Mouse (Mus musculus) left cerebral cortex, postnatal 4 days (tissue): ENCODE data around the gene Zfp326. TPM values are rescaled to one million over a fixed set of nuclear protein-coding genes. Genes with fewer than 3 reads are reported as not detected.

Experiments
- DNase-seq: peaks from one replicate; pipeline ENCODE4 v3.0.0-alpha.2; 2022
- intact Hi-C: fragments of 180-260 bp; cut with DNase I; formaldehyde crosslinking; loops from one replicate; pipeline ENCODE4 v1.15.1; 2025
- total RNA-seq, 2 experiments: library from RNA; stranded (reverse); gene quantifications; 2 replicates each; pipeline ENCODE4 v1.2.3; 2021

Gene Zfp326
- total RNA-seq: 10 to 100 TPM; 57.2 to 64.9 TPM

GRCm38 (mm10) chr5:105876068-105876924 is at the start of gene Zfp326:
TSS of gene Zfp326 (plus strand) at chr5:105876565.
- peak; percentile 97 for DNase-seq
- intact Hi-C loops: no loop called here

GRCm38 (mm10) chr5:105826916-105827510 is 49.4 kb upstream of the Zfp326 start:
- no peak for DNase-seq
- intact Hi-C loops: no loop called here

GRCm38 (mm10) chr5:105828050-105828449 is 48.3 kb upstream of the Zfp326 start:
- no peak for DNase-seq
- intact Hi-C loops: no loop called here

- intact Hi-C loops: no loop called here
- no peak for DNase-seq
These were observed 47.3 kb upstream of the Zfp326 start for GRCm38 (mm10) chr5:105829008-105829586.

GRCm38 (mm10) chr5:105832140-105832539 is 44.2 kb upstream of the Zfp326 start:
- intact Hi-C loops: no loop called here
- no peak for DNase-seq

GRCm38 (mm10) chr5:105833923-105834322 is 42.4 kb upstream of the Zfp326 start:
- intact Hi-C loops: no loop called here
- DNase-seq: no peak

GRCm38 (mm10) chr5:105836006-105836405 is 40.4 kb upstream of the Zfp326 start:
- intact Hi-C loops: no loop called here
- DNase-seq: no peak

GRCm38 (mm10) chr5:105839740-105840310 is 36.5 kb upstream of the Zfp326 start:
- no peak for DNase-seq
- intact Hi-C loops: no loop called here

- DNase-seq: no peak
- intact Hi-C loops: no loop called here
These were observed 32.2 kb upstream of the Zfp326 start for GRCm38 (mm10) chr5:105844044-105844753.

- intact Hi-C loops: no loop called here
- DNase-seq: no peak
These were observed 31.3 kb upstream of the Zfp326 start for GRCm38 (mm10) chr5:105845041-105845440.

GRCm38 (mm10) chr5:105847726-105848125 is 28.6 kb upstream of the Zfp326 start:
- no peak for DNase-seq
- intact Hi-C loops: no loop called here

- no peak for DNase-seq
- intact Hi-C loops: no loop called here
These were observed 27.1 kb upstream of the Zfp326 start for GRCm38 (mm10) chr5:105849222-105849621.

- intact Hi-C loops: no loop called here
- no peak for DNase-seq
These were observed 26.7 kb upstream of the Zfp326 start for GRCm38 (mm10) chr5:105849643-105850042.

- DNase-seq: no peak
- intact Hi-C loops: no loop called here
These were observed 23.1 kb upstream of the Zfp326 start for GRCm38 (mm10) chr5:105853271-105853670.

- no peak for DNase-seq
- intact Hi-C loops: no loop called here
These were observed 18.9 kb upstream of the Zfp326 start for GRCm38 (mm10) chr5:105857486-105857885.

GRCm38 (mm10) chr5:105858754-105859694 is 17.3 kb upstream of the Zfp326 start:
- no peak for DNase-seq
- intact Hi-C loops: no loop called here

GRCm38 (mm10) chr5:105859716-105860460 is 16.5 kb upstream of the Zfp326 start:
- no peak for DNase-seq
- intact Hi-C loops: no loop called here

GRCm38 (mm10) chr5:105860461-105860835 is 15.9 kb upstream of the Zfp326 start:
- intact Hi-C loops: no loop called here
- no peak for DNase-seq

GRCm38 (mm10) chr5:105861616-105862015 is 14.7 kb upstream of the Zfp326 start:
- intact Hi-C loops: no loop called here
- no peak for DNase-seq
